Mouse (Mus musculus): ENCODE measurements around the gene Hoxa10. TPM values are rescaled to one million over a fixed set of nuclear protein-coding genes. Genes with fewer than 3 reads are reported as not detected.
A peak's percentile ranks its signal among the peaks of the same experiment; 100 is the strongest.

Gene Hoxa10
- polyA plus RNA-seq, 1 experiment from 2014 or later = 79.4 TPM

- no peak overlapping the region for H3K4me3 ChIP-seq (ENCODE audit: low read depth, low read length)
- peaks cover 60% of the 10 kb centered on the region for H3K27me3 ChIP-seq (ENCODE audit: control insufficient read depth, insufficient read depth, low read length)
- H3K9me3 ChIP-seq (ENCODE audit: control insufficient read depth, low read length) = no peaks in the 10 kb centered on the region
- no peak overlapping the region for H3K4me2 ChIP-seq (ENCODE audit: low read depth, low read length)
- no peak for ATAC-seq (ENCODE audit: low read depth)
- under 1% methylated on average over 18 of the region's 18 CpGs for WGBS
- no peaks in the 10 kb centered on the region for H3K4me1 ChIP-seq (ENCODE audit: control insufficient read depth, insufficient read depth, low read length)
- no peaks in the 10 kb centered on the region for H3K36me3 ChIP-seq (ENCODE audit: control insufficient read depth, insufficient read depth, low read length)
- no peak overlapping the region for H3K9ac ChIP-seq (replicated peaks; ENCODE audit: low read depth, low read length)
- no peak overlapping the region for H3K27ac ChIP-seq (ENCODE audit: low read depth, low read length)
These were observed 24.8 kb upstream of the Hoxa10 start for GRCm38 (mm10) chr6:52265306-52265912.

DNA sequence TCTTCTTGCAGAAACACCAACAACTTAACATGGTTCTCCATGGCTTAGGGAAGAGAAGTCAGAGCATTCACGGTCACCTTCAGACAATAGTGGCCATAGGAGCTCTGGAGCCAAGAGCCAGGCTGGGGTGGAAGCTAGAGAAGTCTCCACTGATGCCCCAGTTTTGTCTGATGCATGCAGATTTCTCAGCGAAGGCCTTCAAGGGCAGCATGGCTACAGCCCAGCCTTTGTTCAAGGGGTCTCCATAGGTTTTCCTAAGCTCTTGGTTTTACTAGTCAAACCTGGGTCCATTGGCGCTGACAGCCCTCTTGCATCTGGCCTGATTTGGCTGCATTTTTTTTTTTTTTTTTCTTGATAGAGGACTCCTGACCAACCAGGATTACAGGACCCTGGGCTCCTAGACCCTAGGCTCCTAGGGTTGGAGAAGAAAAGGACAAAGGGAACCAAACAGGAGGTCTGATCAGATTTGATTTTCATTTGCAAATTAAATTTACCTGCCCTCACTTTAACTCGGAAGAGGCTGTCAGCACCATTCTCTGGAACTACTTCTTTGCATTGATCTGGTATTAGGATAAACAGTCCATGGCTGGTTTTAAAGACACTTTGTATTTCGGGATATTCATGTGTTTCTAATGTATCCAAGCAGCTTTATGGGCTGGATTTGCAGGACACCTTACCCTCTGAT lies 23.6 kb upstream of the Hoxa10 start:
- Histone ChIP-seq H3K27ac (ENCODE audit: low read depth, low read length) (no peak overlapping the region), H3K36me3 (ENCODE audit: control insufficient read depth, insufficient read depth, low read length) (no peaks in the 10 kb centered on the region), H3K4me1 (ENCODE audit: control insufficient read depth, insufficient read depth, low read length) (0 out of 2 replicates have a peak, but pooled peaks cover 4% of the 10 kb centered on the region), H3K9ac (replicated peaks; ENCODE audit: low read depth, low read length) (no peak overlapping the region), H3K27me3 (ENCODE audit: control insufficient read depth, insufficient read depth, low read length) (peaks cover 54% of the 10 kb centered on the region), H3K4me2 (ENCODE audit: low read depth, low read length) (no peak overlapping the region), H3K9me3 (ENCODE audit: control insufficient read depth, low read length) (no peaks in the 10 kb centered on the region), H3K4me3 (ENCODE audit: low read depth, low read length) (no peak overlapping the region)
- 5% methylated on average over 5 of the region's 5 CpGs for WGBS
- no peak for ATAC-seq (ENCODE audit: low read depth)

- no peak overlapping the region for H3K9ac ChIP-seq (replicated peaks; ENCODE audit: low read depth, low read length)
- ATAC-seq (ENCODE audit: low read depth) = no peak
- no peak overlapping the region for H3K27ac ChIP-seq (ENCODE audit: low read depth, low read length)
- H3K36me3 ChIP-seq (ENCODE audit: control insufficient read depth, insufficient read depth, low read length) = no peaks in the 10 kb centered on the region
- H3K4me2 ChIP-seq (ENCODE audit: low read depth, low read length) = no peak overlapping the region
- WGBS = 2% methylated on average over 6 of the region's 6 CpGs
- H3K4me3 ChIP-seq (ENCODE audit: low read depth, low read length) = no peak overlapping the region
- no peaks in the 10 kb centered on the region for H3K9me3 ChIP-seq (ENCODE audit: control insufficient read depth, low read length)
- H3K4me1 ChIP-seq (ENCODE audit: control insufficient read depth, insufficient read depth, low read length) = 0 out of 2 replicates have a peak, but pooled peaks cover 4% of the 10 kb centered on the region
- H3K27me3 ChIP-seq (ENCODE audit: control insufficient read depth, insufficient read depth, low read length) = peaks cover 48% of the 10 kb centered on the region
These were observed 22.6 kb upstream of the Hoxa10 start for GRCm38 (mm10) chr6:52263321-52263585.

GRCm38 (mm10) chr6:52262463-52263320 lies 22.0 kb upstream of the Hoxa10 start:
- no peak for ATAC-seq (ENCODE audit: low read depth)
- H3K27ac ChIP-seq (ENCODE audit: low read depth, low read length) = no peak overlapping the region
- no peaks in the 10 kb centered on the region for H3K9me3 ChIP-seq (ENCODE audit: control insufficient read depth, low read length)
- 2% methylated on average over 24 of the region's 24 CpGs for WGBS
- 0 out of 2 replicates have a peak, but pooled peaks cover 4% of the 10 kb centered on the region for H3K4me1 ChIP-seq (ENCODE audit: control insufficient read depth, insufficient read depth, low read length)
- no peak overlapping the region for H3K4me3 ChIP-seq (ENCODE audit: low read depth, low read length)
- H3K36me3 ChIP-seq (ENCODE audit: control insufficient read depth, insufficient read depth, low read length) = no peaks in the 10 kb centered on the region
- H3K4me2 ChIP-seq (ENCODE audit: low read depth, low read length) = no peak overlapping the region
- no peak overlapping the region for H3K9ac ChIP-seq (replicated peaks; ENCODE audit: low read depth, low read length)
- H3K27me3 ChIP-seq (ENCODE audit: control insufficient read depth, insufficient read depth, low read length) = peaks cover 46% of the 10 kb centered on the region

DNA sequence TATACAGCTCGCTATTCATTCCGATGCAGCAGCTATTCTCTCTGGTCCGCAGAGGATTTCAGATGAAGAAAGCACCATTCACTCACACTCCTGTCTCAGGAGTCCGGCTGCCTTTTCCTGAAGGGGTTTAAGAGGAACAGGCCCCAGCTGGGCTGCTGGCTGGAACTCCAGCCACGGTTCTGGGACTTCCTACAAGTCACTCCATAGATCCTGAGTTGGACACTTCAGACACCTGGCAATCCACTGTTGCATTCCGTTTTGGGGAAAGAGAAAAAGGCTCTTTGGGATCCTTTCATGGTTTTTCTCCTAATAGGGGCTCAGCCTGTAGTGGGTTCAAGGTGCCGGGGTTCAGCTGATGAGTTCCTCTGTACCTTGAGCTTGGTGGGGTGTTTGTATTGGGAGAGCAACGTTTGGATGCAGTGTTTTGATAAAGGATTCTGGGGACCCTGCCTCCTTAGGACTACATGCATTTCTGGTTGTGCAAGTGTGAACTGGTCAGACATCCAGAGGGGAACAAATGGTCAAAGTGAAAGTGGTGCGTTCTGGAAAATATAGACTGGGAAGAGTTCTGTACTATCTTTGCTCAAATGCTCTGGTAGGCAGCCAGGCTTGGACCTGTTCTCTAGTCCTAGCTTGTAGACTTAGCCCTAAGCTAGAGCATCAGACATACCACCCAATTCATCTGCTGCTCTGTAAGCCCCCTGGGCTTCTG lies 21.3 kb upstream of the Hoxa10 start:
- no peak overlapping the region for H3K4me3 ChIP-seq (ENCODE audit: low read depth, low read length)
- no peak overlapping the region for H3K4me2 ChIP-seq (ENCODE audit: low read depth, low read length)
- 2% methylated on average over 9 of the region's 9 CpGs for WGBS
- no peak overlapping the region for H3K9ac ChIP-seq (replicated peaks; ENCODE audit: low read depth, low read length)
- no peak overlapping the region for H3K27ac ChIP-seq (ENCODE audit: low read depth, low read length)
- H3K9me3 ChIP-seq (ENCODE audit: control insufficient read depth, low read length) = no peaks in the 10 kb centered on the region
- peaks cover 48% of the 10 kb centered on the region for H3K27me3 ChIP-seq (ENCODE audit: control insufficient read depth, insufficient read depth, low read length)
- no peak for ATAC-seq (ENCODE audit: low read depth)
- H3K36me3 ChIP-seq (ENCODE audit: control insufficient read depth, insufficient read depth, low read length) = no peaks in the 10 kb centered on the region
- H3K4me1 ChIP-seq (ENCODE audit: control insufficient read depth, insufficient read depth, low read length) = 0 out of 2 replicates have a peak, but pooled peaks cover 4% of the 10 kb centered on the region

DNA sequence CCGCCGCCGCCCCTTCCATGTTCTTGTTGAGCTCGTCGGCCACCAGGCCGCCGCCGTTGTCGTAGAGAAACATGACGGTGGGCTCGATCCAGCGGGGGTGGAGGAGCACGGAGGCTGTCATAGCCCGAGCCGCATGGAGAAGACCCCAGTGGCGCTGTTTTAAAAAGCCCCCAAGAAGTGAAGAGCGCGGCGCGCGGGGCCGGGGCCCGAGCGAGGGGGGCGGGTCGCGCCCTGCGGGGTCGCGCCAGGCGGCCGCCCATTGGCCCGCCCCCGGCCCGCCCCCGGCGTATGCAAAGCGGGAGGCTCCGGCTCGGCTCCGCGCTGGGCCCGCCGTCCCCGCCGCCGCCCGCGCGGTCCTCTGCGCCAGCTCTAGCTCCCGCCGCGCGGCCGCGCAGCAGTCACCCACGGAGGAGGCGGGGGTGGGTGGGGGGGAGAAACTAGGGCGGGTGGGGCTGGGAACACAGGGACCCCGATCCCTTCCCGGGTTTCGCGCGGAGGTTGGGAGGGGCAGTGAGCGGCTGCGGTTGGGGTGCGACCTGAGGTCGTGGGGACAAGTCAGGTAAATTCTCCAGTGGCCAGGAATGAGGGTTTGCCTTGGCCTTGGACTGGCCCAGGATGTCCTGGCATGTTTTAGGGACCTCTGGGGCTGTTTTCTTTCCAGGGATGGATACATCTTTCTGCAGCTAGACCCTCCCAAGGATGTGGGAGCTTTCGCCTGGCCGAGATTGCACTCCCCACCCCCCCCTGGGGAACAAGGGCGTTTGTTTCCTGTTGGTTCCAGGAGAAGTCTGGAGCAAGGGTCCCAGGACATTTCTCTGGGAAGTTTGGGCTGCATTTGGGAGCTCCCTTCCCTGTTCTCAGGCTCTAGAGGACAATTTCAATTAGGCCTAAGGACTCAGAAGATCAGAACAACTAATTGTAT lies 20.3 kb upstream of the Hoxa10 start, which contains the start of gene Hoxa13:
TSS of gene Hoxa13 (minus strand) at position 227 of the 922 bp plus-strand sequence.
- Histone ChIP-seq H3K36me3 (ENCODE audit: control insufficient read depth, insufficient read depth, low read length) (no peaks in the 10 kb centered on the region), H3K27ac (ENCODE audit: low read depth, low read length) (no peak within 1 kb of the TSS), H3K9me3 (ENCODE audit: control insufficient read depth, low read length) (no peaks in the 10 kb centered on the region), H3K27me3 (ENCODE audit: control insufficient read depth, insufficient read depth, low read length) (peaks cover 48% of the 10 kb centered on the region), H3K4me3 (ENCODE audit: low read depth, low read length) (peak within 1 kb of the TSS; percentile 20), H3K4me1 (ENCODE audit: control insufficient read depth, insufficient read depth, low read length) (0 out of 2 replicates have a peak, but pooled peaks cover 4% of the 10 kb centered on the region), H3K4me2 (ENCODE audit: low read depth, low read length) (peak within 1 kb of the TSS; percentile 16; the same call in 1 of the 2 replicates), H3K9ac (replicated peaks; ENCODE audit: low read depth, low read length) (no peak within 1 kb of the TSS)
- ATAC-seq (ENCODE audit: low read depth) = peak; percentile 38; the same call in 1 of the 2 replicates
- under 1% methylated on average over 27 of the region's 72 CpGs for WGBS

GRCm38 (mm10) chr6:52259811-52260261 lies 19.2 kb upstream of the Hoxa10 start:
- H3K27me3 ChIP-seq (ENCODE audit: control insufficient read depth, insufficient read depth, low read length) = peaks cover 46% of the 10 kb centered on the region
- no peak overlapping the region for H3K9ac ChIP-seq (replicated peaks; ENCODE audit: low read depth, low read length)
- H3K9me3 ChIP-seq (ENCODE audit: control insufficient read depth, low read length) = no peaks in the 10 kb centered on the region
- H3K27ac ChIP-seq (ENCODE audit: low read depth, low read length) = no peak overlapping the region
- no peak for ATAC-seq (ENCODE audit: low read depth)
- H3K36me3 ChIP-seq (ENCODE audit: control insufficient read depth, insufficient read depth, low read length) = no peaks in the 10 kb centered on the region
- no peak overlapping the region for H3K4me2 ChIP-seq (ENCODE audit: low read depth, low read length)
- H3K4me3 ChIP-seq (ENCODE audit: low read depth, low read length) = peak overlapping the region; percentile 12; the same call in 1 of the 2 replicates
- H3K4me1 ChIP-seq (ENCODE audit: control insufficient read depth, insufficient read depth, low read length) = 0 out of 2 replicates have a peak, but pooled peaks cover 4% of the 10 kb centered on the region
- under 1% methylated on average over 38 of the region's 39 CpGs for WGBS
